Mouse (Mus musculus): Measurements from ENCODE around the gene Renbp. TPM values are rescaled to one million over a fixed set of nuclear protein-coding genes. Genes with fewer than 3 reads are reported as not detected.

Renbp gene
- 9.4 and 10.0 TPM in 2 replicates for polyA plus RNA-seq (2021; fragmentation: Nextera tagmentation)
- long read RNA-seq, experiment 1, transcript Renbp-202 (11 exons, 1,418 nt): major isoform, 11 of 12 reads
- long read RNA-seq, experiment 1, partial matches to known transcripts: 0 of 12 reads
- long read RNA-seq, experiment 1, other reads (novel, unspliced or antisense): 0 of 12 reads
- long read RNA-seq, experiment 2, transcript Renbp-201 (11 exons, 1,318 nt): minor isoform, 6 of 29 reads
- long read RNA-seq, experiment 2, transcript Renbp-202 (11 exons, 1,418 nt): major isoform, 19 of 29 reads
- long read RNA-seq, experiment 2, partial matches to known transcripts: 0 of 29 reads
- long read RNA-seq, experiment 2, other reads (novel, unspliced or antisense): 4 of 29 reads

GRCm38 (mm10) chrX:73930402-73931062 is at the start of gene Renbp:
TSS of gene Renbp (minus strand) at chrX:73930850.

DNA sequence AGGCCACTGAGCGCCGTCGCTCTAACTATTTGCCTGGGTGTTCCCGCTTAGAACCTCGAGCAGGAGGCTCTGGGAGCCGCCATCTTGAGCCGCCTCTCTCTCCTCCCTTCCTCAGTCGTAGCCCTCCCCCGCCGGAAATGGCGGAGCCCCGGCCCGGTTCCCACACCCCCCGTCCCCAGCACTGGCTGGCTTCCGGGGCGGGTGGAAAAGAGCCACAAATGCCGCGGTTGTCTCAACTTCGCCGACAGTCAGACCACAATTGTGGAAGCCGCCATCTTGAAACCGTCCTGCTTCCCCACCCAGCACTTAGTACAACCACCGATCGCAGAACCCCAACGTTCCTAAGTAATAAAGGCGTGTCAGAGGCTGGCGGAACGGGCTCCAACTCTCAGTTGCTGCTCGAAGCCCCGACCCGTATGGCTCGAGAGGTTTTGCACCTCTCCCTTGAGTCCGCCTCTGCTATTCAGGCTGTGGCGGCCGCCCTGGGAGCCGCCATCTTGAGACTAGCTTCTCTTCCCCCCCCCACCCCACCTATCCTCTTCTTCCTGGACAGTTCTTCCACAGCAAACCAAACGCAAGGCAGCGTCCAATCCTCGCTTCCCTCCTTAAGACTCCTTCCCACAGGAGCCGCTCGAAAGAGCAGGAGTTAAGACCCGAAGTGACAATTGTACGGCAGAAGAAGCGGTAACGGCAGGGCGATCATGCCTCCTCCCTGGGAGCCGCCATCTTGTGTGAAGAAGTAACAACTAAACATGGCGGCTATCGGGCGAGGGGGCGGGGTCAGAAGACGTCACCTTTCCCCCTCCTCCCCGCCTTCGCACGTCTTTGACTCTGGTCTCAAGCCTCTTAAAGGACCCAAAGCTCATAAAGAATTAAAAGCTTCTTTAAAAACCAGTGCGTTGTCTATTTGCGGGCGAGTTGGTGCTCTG is 35.9 kb upstream of the Renbp start, which contains the start of gene Hcfc1:
TSS of gene Hcfc1 (minus strand) at position 110 of the 929 bp plus-strand sequence.

DNA sequence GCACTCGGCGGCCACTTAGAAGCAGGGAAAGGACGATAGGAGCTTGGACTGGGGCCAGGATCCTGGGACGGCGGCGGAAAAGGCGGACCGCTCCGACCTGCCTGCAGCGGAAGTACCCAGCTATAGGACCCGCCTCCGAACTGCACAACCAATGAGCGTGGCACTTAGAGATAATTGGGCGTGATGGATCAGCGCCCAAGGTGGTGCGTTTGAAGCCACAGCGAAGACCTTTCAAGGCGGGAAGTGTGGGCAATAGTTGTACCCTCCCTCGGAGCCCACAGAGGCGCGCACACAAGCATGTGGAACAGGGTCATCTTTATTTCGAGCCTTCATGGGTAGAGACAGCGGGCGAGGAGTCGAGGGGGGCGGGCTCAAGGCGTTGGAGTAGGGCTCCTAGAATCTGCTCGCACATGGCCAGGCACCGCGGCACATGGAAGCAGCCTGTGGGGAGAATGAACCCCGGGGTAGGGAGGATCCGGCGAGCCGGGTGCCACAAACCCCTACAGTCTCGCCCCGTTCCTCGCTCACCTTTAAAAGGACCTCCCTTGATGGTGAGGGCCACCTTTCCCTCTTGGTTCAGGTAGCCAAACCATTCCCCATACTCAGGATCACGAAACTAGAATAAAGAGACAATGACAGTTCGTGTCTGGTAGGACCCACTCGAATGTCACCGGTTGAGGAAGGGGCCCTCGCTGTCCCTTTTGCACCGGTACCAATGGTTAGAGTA is 8.7 kb downstream of the Renbp start, which contains the start of the genes Arhgap4 and Naa10:
TSS of gene Arhgap4 (minus strand) at position 48 of the 727 bp plus-strand sequence.
TSS of gene Naa10 (minus strand) at position 122 of the 727 bp plus-strand sequence.

DNA sequence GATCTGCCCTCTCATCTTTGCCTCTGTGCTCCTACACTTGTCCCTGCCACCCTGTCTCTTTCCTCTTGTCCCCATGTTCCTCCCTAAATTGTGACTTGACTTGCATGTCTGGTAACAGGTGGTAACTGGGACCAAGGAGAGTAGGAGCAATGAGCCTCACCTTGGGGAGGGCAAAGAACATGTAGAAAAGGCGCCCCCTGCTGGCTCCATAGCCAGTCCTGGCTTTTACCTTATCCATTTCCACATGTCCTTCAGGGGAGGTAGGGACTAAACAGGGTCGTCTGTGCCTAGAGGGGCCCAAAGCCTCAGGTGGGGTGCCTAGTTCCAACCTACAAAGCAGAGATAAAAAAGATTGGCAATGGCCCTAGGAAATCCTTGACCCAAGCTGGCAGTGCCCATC is 34.9 kb downstream of the Renbp start, which contains the start of gene L1cam:
TSS of gene L1cam (minus strand) at position 387 of the 400 bp plus-strand sequence.

GRCm38 (mm10) chrX:73891551-73892152 is 39.0 kb downstream of the Renbp start, which contains the start of gene Avpr2:
TSS of gene Avpr2 (plus strand) at chrX:73892102.

Other genes with a start within 250 kb of the Renbp start
- 155 and 159 TPM in 2 replicates for gene Bcap31, start 214.7 kb downstream of the Renbp start, polyA plus RNA-seq (2021; fragmentation: Nextera tagmentation)
- 2.6 and 2.7 TPM in 2 replicates for gene Abcd1, start 214.3 kb downstream of the Renbp start, polyA plus RNA-seq (2021; fragmentation: Nextera tagmentation)
- 2.7 and 3.8 TPM in 2 replicates for gene Plxnb3, start 173.8 kb downstream of the Renbp start, polyA plus RNA-seq (2021; fragmentation: Nextera tagmentation)
- gene Srpk3, start 156.4 kb downstream of the Renbp start, polyA plus RNA-seq (2021; fragmentation: Nextera tagmentation): 0.50 and 0.78 TPM in 2 replicates
- 198 and 218 TPM in 2 replicates for gene Idh3g, start 144.0 kb downstream of the Renbp start, polyA plus RNA-seq (2021; fragmentation: Nextera tagmentation)
- 174 and 181 TPM in 2 replicates for gene Ssr4, start 143.8 kb downstream of the Renbp start, polyA plus RNA-seq (2021; fragmentation: Nextera tagmentation)
- gene Pdzd4, start 105.9 kb downstream of the Renbp start, polyA plus RNA-seq (2021; fragmentation: Nextera tagmentation): 1.0 and 1.7 TPM in 2 replicates
- gene Avpr2, start 38.7 kb downstream of the Renbp start, polyA plus RNA-seq (2021; fragmentation: Nextera tagmentation): not detected in 2 replicates
- gene L1cam, start 34.7 kb downstream of the Renbp start, polyA plus RNA-seq (2021; fragmentation: Nextera tagmentation): 27.9 and 34.5 TPM in 2 replicates
- 0.51 and 0.67 TPM in 2 replicates for gene Arhgap4, start 9.0 kb downstream of the Renbp start, polyA plus RNA-seq (2021; fragmentation: Nextera tagmentation)
- 98.4 and 109 TPM in 2 replicates for gene Naa10, start 8.9 kb downstream of the Renbp start, polyA plus RNA-seq (2021; fragmentation: Nextera tagmentation)
- gene Hcfc1, start 35.5 kb upstream of the Renbp start, polyA plus RNA-seq (2021; fragmentation: Nextera tagmentation): 20.0 and 21.0 TPM in 2 replicates
- 4.4 and 5.3 TPM in 2 replicates for gene Irak1, start 93.1 kb upstream of the Renbp start, polyA plus RNA-seq (2021; fragmentation: Nextera tagmentation)
- 0.41 and 0.55 TPM in 2 replicates for gene Opn1mw, start 196.6 kb upstream of the Renbp start, polyA plus RNA-seq (2021; fragmentation: Nextera tagmentation)
- gene Mecp2, start 204.5 kb upstream of the Renbp start, polyA plus RNA-seq (2021; fragmentation: Nextera tagmentation): 6.5 and 6.8 TPM in 2 replicates
- not detected in 2 replicates for gene Tex28, start 237.0 kb upstream of the Renbp start, polyA plus RNA-seq (2021; fragmentation: Nextera tagmentation)
- gene Tktl1, start 246.4 kb upstream of the Renbp start, polyA plus RNA-seq (2021; fragmentation: Nextera tagmentation): not detected in 2 replicates